Mouse (Mus musculus) kidney, embryonic 15.5 days (tissue): ENCODE measurements at regions not wholly inside any gene's neighbourhood (a gene's known extent, or its start where the extent isn't known, plus 50 kb on each side); places are given as distances from the start of the nearest gene placed in this dataset.
"Not testable (repeated sequence)": the region's sequence is repeated elsewhere in the genome, so short reads cannot be mapped to it uniquely, and the experiment has no call there.

Source experiments
- ATAC-seq: fragments of 200-750 bp; cut with Nextera tagmentation; replicated peaks from 2 replicates; pipeline ENCODE4 v1.8.0; 2017; ENCODE audit warnings: moderate TSS enrichment; ENCODE audit not compliant: low FRiP score
- H3K27ac ChIP-seq: fragments of 300-500 bp; sonication (generic); 2 replicates; pipeline ENCODE4 v1.5.1; 2015; ENCODE audit warnings: mild to moderate bottlenecking, inconsistent platforms
- H3K27me3 ChIP-seq: fragments of 300-500 bp; sonication (generic); 2 replicates; pipeline ENCODE4 v1.6.1; 2015; ENCODE audit warnings: inconsistent platforms
- H3K36me3 ChIP-seq: fragments of 300-500 bp; sonication (generic); 2 replicates; pipeline ENCODE4 v1.6.1; 2015; ENCODE audit warnings: inconsistent platforms
- H3K4me1 ChIP-seq: fragments of 300-500 bp; sonication (generic); 2 replicates; pipeline ENCODE4 v1.6.1; 2015; ENCODE audit warnings: inconsistent platforms
- H3K4me2 ChIP-seq: fragments of 300-500 bp; sonication (generic); 2 replicates; pipeline ENCODE4 v1.6.1; 2015; ENCODE audit warnings: moderate library complexity, mild to moderate bottlenecking, inconsistent platforms
- H3K4me3 ChIP-seq: fragments of 300-500 bp; sonication (generic); replicated peaks from 2 replicates; pipeline ENCODE4 v1.5.1; 2015; ENCODE audit warnings: mild to moderate bottlenecking, inconsistent platforms
- H3K9ac ChIP-seq: fragments of 300-500 bp; sonication (generic); 2 replicates; pipeline ENCODE4 v1.6.1; 2015; ENCODE audit warnings: mild to moderate bottlenecking, inconsistent platforms
- H3K9me3 ChIP-seq: fragments of 300-500 bp; sonication (generic); replicated peaks from 2 replicates; pipeline ENCODE4 v1.6.1; 2016; ENCODE audit warnings: inconsistent platforms
- WGBS: fragments of 180-500 bp; shearing (Covaris S2); methylation state at CpG from one replicate; pipeline ENCODE4 v1.1.7; 2015; ENCODE audit warnings: mixed read lengths; 5-methylcytosine and 5-hydroxymethylcytosine counted together

- H3K27ac ChIP-seq = no peak overlapping the region
- no peak overlapping the region for H3K4me2 ChIP-seq
- no peak overlapping the region for H3K4me3 ChIP-seq
- no peaks in the 10 kb centered on the region for H3K36me3 ChIP-seq
- no peaks in the 10 kb centered on the region for H3K4me1 ChIP-seq
- no peaks in the 10 kb centered on the region for H3K27me3 ChIP-seq
- no peak overlapping the region for H3K9ac ChIP-seq
- no peaks in the 10 kb centered on the region for H3K9me3 ChIP-seq
- WGBS = 83% methylated on average over 9 of the region's 9 CpGs
- no peak for ATAC-seq
Observed at GRCm38 (mm10) chr13:104549016-104549415, 243.3 kb upstream of the Srek1ip1 start.

GRCm38 (mm10) chr13:104553329-104553728 is 239.0 kb upstream of the Srek1ip1 start:
- Histone ChIP-seq H3K9me3 (no peaks in the 10 kb centered on the region), H3K4me3 (no peak overlapping the region), H3K4me1 (peaks cover 7% of the 10 kb centered on the region; the same call in 1 of the 2 replicates), H3K9ac (no peak overlapping the region), H3K27me3 (no peaks in the 10 kb centered on the region), H3K27ac (no peak overlapping the region), H3K4me2 (no peak overlapping the region), H3K36me3 (no peaks in the 10 kb centered on the region)
- ATAC-seq = no peak
- 90% methylated on average over 3 of the region's 3 CpGs for WGBS

GRCm38 (mm10) chr13:104556609-104557008 is 235.7 kb upstream of the Srek1ip1 start:
- H3K4me3 ChIP-seq, H3K9ac ChIP-seq, H3K9me3 ChIP-seq, H3K27me3 ChIP-seq, H3K36me3 ChIP-seq, H3K27ac ChIP-seq: not testable (repeated sequence)
- ATAC-seq = peak; percentile 81
- Histone ChIP-seq H3K4me2 (peak overlapping the region; percentile 38), H3K4me1 (peaks cover 15% of the 10 kb centered on the region; the same call in 1 of the 2 replicates)
- 11% methylated on average over 7 of the region's 7 CpGs for WGBS

DNA sequence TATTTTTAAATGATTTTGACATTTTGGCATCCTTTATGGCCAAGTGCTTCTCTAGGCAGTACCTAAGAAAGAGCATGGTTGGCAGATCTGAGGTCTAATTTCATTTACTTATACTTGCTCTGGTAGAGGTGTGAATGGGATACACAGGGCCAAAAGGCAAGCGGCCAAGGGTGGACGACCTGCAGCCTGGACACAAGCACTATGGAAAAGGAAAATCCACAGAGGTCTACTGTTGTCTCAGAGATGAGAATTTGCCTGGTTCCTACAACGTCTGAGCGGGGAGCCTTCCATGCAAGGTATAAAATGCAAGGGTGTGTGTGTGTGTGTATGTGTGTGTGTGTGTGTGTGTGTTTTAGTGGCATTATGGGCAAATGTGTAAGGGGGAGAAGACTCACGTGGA is 232.4 kb upstream of the Srek1ip1 start:
- H3K4me1 ChIP-seq = peaks cover 26% of the 10 kb centered on the region; the same call in 1 of the 2 replicates
- no peak overlapping the region for H3K9ac ChIP-seq
- no peak for ATAC-seq
- no peaks in the 10 kb centered on the region for H3K27me3 ChIP-seq
- no peak overlapping the region for H3K4me2 ChIP-seq
- H3K36me3 ChIP-seq = no peaks in the 10 kb centered on the region
- 82% methylated on average over 5 of the region's 5 CpGs for WGBS
- no peaks in the 10 kb centered on the region for H3K9me3 ChIP-seq
- H3K27ac ChIP-seq = peak overlapping the region; percentile 38
- H3K4me3 ChIP-seq = no peak overlapping the region

GRCm38 (mm10) chr13:104560500-104561114 is 231.7 kb upstream of the Srek1ip1 start:
- H3K4me2 ChIP-seq = no peak overlapping the region
- peak overlapping the region; percentile 38 for H3K27ac ChIP-seq
- peaks cover 26% of the 10 kb centered on the region; the same call in 1 of the 2 replicates for H3K4me1 ChIP-seq
- 48% methylated on average over 15 of the region's 15 CpGs for WGBS
- no peak; the same call in 1 of the 2 replicates for ATAC-seq
- H3K4me3 ChIP-seq = no peak overlapping the region
- no peaks in the 10 kb centered on the region for H3K9me3 ChIP-seq
- no peaks in the 10 kb centered on the region for H3K36me3 ChIP-seq
- H3K9ac ChIP-seq = no peak overlapping the region
- H3K27me3 ChIP-seq = no peaks in the 10 kb centered on the region

DNA sequence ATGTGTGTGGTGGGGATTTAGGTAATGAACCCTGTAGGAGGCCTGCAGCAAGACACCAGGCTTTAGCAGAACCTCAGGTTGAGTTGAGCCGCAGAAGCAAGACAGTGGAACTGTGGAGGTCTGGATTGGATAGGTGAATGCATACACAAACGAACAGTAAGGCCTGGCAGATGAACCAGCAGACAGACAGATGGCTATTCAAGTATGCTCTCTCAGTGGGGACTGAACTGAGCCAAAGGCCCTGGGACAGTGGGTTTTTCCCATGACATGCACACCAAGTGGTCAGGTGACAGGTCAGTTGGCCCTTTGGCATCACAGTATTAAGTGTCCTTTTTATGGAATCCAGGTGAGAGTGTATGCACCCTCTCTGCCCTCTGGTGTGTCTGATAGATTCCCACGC is 229.7 kb upstream of the Srek1ip1 start:
- H3K36me3 ChIP-seq = no peaks in the 10 kb centered on the region
- no peaks in the 10 kb centered on the region for H3K9me3 ChIP-seq
- H3K27ac ChIP-seq = no peak overlapping the region
- no peak overlapping the region for H3K9ac ChIP-seq
- WGBS = 54% methylated on average over 3 of the region's 3 CpGs
- 0 out of 2 replicates have a peak, but pooled peaks cover 19% of the 10 kb centered on the region for H3K4me1 ChIP-seq
- ATAC-seq = no peak
- H3K4me3 ChIP-seq = no peak overlapping the region
- no peaks in the 10 kb centered on the region for H3K27me3 ChIP-seq
- H3K4me2 ChIP-seq = no peak overlapping the region

DNA sequence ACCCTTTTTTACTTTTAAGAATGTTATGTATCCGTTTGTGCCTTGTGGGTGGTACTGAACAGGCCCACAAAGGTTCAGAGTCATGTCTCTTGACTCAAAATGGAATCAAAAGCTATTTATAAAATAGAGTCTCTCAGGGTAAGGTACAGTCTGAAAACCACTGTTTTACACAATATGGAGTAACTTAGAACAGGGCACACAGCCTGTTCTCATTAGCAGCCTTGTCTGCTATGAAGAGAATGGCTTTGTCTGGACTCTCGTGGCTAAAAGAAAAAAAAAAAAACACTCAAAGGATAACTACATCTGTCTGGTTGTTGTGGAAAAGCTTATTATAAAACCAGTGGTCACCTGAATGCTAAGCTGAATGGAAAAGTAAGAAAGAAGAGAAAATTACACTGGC is 229.3 kb upstream of the Srek1ip1 start:
- no peak overlapping the region for H3K9ac ChIP-seq
- H3K9me3 ChIP-seq = no peaks in the 10 kb centered on the region
- H3K27ac ChIP-seq = no peak overlapping the region
- no peak for ATAC-seq
- H3K36me3 ChIP-seq = no peaks in the 10 kb centered on the region
- 0 out of 2 replicates have a peak, but pooled peaks cover 19% of the 10 kb centered on the region for H3K4me1 ChIP-seq
- no peak overlapping the region for H3K4me3 ChIP-seq
- no peaks in the 10 kb centered on the region for H3K27me3 ChIP-seq
- 43% methylated on average over 2 of the region's 2 CpGs for WGBS
- H3K4me2 ChIP-seq = no peak overlapping the region

GRCm38 (mm10) chr13:104563889-104564288 is 228.4 kb upstream of the Srek1ip1 start:
- WGBS = 16% methylated on average over 7 of the region's 7 CpGs
- H3K36me3 ChIP-seq = no peaks in the 10 kb centered on the region
- H3K4me3 ChIP-seq = no peak overlapping the region
- H3K4me1 ChIP-seq = 0 out of 2 replicates have a peak, but pooled peaks cover 19% of the 10 kb centered on the region
- H3K9ac ChIP-seq = no peak overlapping the region
- ATAC-seq = peak; percentile 66; the same call in 1 of the 2 replicates
- H3K27me3 ChIP-seq = no peaks in the 10 kb centered on the region
- H3K9me3 ChIP-seq = no peaks in the 10 kb centered on the region
- no peak overlapping the region for H3K27ac ChIP-seq
- H3K4me2 ChIP-seq = no peak overlapping the region

- Histone ChIP-seq H3K27ac (no peak overlapping the region), H3K4me3 (no peak overlapping the region), H3K4me2 (no peak overlapping the region), H3K9ac (no peak overlapping the region), H3K36me3 (no peaks in the 10 kb centered on the region), H3K9me3 (no peaks in the 10 kb centered on the region), H3K4me1 (no peaks in the 10 kb centered on the region), H3K27me3 (no peaks in the 10 kb centered on the region)
- ATAC-seq = no peak
- 51% methylated on average over 6 of the region's 6 CpGs for WGBS
Observed at GRCm38 (mm10) chr13:104569765-104570164, 222.5 kb upstream of the Srek1ip1 start.

DNA sequence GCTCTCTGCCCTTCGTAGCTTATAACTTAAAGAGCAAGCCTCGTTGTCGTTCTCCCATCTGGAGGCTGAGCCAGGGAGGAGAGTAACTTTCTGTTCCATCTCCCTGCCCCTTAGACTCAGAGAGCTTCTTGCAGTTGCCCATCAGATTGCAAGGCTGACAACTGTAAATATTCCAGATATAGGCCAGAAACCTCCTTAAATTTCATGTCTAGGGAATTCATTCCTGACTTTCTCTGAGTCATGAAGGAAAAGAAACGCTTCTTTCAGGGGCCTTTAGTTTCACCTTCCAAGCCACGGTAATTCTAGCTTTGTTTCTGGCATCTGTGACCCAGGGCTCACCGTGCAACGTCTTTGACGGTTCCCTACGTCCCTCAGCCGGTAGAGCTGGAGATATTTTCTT is 220.0 kb upstream of the Srek1ip1 start:
- H3K27me3 ChIP-seq = no peaks in the 10 kb centered on the region
- WGBS = 48% methylated on average over 10 of the region's 10 CpGs
- ATAC-seq = no peak
- H3K27ac ChIP-seq = no peak overlapping the region
- no peaks in the 10 kb centered on the region for H3K9me3 ChIP-seq
- peaks cover 4% of the 10 kb centered on the region for H3K4me1 ChIP-seq
- H3K4me2 ChIP-seq = no peak overlapping the region
- no peak overlapping the region for H3K4me3 ChIP-seq
- H3K36me3 ChIP-seq = no peaks in the 10 kb centered on the region
- H3K9ac ChIP-seq = no peak overlapping the region

DNA sequence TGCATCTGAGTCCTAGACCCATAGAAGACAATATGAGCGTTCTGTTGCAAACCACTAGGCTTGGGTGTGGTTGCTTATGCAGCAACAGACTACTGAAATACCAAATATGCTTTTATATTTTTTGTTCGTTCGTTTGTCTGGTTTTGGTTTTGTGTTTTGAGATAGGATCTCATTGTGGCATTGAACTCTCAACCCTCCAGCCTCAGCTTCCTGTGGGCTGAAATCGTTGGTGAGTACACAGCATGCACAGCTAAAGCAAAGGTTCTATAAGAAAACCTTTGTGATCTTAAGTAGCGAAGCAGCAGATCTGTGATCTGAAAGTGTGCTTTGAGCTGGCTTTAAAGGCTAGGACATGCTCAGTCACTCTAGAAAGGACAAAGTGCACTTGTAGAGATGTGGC is 217.9 kb upstream of the Srek1ip1 start:
- no peaks in the 10 kb centered on the region for H3K9me3 ChIP-seq
- ATAC-seq = no peak
- WGBS = 79% methylated on average over 5 of the region's 5 CpGs

GRCm38 (mm10) chr13:104576188-104576789 is 216.0 kb upstream of the Srek1ip1 start:
- no peak overlapping the region for H3K27ac ChIP-seq

More for the DNA sequence above, 217.9 kb upstream of the Srek1ip1 start:
- Histone ChIP-seq H3K4me2 (no peak overlapping the region), H3K36me3 (no peaks in the 10 kb centered on the region), H3K4me1 (peaks cover 12% of the 10 kb centered on the region), H3K9ac (no peak overlapping the region), H3K27ac (no peak overlapping the region), H3K27me3 (no peaks in the 10 kb centered on the region), H3K4me3 (no peak overlapping the region)

More at GRCm38 (mm10) chr13:104576188-104576789, 216.0 kb upstream of the Srek1ip1 start:
- Histone ChIP-seq H3K27me3 (no peaks in the 10 kb centered on the region), H3K9ac (no peak overlapping the region), H3K9me3 (no peaks in the 10 kb centered on the region), H3K4me2 (0 out of 2 replicates have a peak overlapping the region, but pooled peaks have one; percentile 9), H3K36me3 (no peaks in the 10 kb centered on the region), H3K4me3 (no peak overlapping the region), H3K4me1 (peaks cover 18% of the 10 kb centered on the region)
- no peak; the same call in 1 of the 2 replicates for ATAC-seq
- 50% methylated on average over 10 of the region's 10 CpGs for WGBS
